Mouse (Mus musculus): ENCODE data around the gene Tbc1d30.

Tbc1d30 gene

GRCm38 (mm10) chr10:121263520-121264203 is 87.4 kb downstream of the Tbc1d30 start:
- DNase-seq, result no peak

- no peak for DNase-seq
Observed at GRCm38 (mm10) chr10:121262206-121262605, 88.9 kb downstream of the Tbc1d30 start.

- no peak for DNase-seq
Observed at GRCm38 (mm10) chr10:121261036-121261592, 90.0 kb downstream of the Tbc1d30 start.

GRCm38 (mm10) chr10:121256115-121256825 is 94.8 kb downstream of the Tbc1d30 start:
- DNase-seq, result peak; percentile 41 to 66

DNA sequence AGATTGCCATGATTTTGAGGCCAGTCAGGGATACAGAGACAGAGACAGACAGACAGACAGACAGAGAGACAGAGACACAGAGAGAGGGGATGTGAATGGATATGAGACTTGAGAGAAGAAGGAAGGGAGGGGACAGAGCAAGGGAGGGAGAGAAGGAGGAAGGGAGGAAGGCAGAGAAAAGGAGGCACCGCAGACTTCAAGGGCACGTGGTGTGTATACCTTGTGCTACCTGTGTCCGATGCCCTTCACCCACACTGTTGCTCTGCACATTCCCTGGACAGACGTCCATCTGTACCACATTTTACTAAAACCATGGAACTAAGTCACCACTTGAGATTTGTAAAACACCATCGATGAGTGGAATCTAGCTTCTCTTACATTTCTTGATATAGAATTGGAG is 95.6 kb downstream of the Tbc1d30 start:
- no peak for DNase-seq

DNA sequence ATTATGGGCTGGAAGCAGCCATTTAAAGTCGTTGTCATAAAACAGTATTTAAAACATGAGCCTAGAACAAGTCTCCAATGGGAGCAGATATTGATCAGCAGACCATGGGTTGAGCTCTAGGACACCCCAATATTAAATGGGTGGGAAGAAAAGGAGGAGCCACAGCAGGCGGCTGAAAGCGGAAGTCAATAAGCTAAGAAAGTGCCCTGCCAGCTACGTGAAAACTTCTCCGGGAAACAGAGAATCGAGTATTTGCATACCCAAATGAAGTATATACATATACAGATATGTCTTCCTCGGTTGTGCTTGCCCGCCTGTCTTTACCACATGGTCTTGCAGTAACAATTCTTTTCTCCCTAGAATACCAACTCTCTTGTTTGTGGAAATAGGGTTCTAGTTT is 96.7 kb downstream of the Tbc1d30 start:
- DNase-seq, result no peak

DNA sequence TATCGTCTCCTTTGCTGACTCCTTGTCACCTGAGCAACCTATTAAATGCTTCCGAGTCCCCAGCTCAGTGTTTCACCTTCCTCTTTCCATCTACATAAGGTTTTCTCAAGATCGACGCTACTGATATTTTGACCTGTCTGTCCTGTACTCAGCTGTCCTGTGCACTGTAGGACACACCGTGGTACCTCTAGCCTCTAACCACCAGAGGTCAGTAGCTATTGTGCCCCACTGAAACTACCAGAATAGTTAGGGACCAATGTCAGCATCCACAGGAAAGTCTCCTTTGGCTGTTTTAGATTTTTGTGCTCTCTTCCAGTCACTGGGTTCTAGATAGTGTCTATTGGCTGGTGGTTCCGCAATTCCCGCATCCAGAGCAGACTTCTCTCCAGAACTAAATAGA is 98.3 kb downstream of the Tbc1d30 start:
- no peak for DNase-seq

- no peak for DNase-seq
Observed at GRCm38 (mm10) chr10:121251191-121251590, 99.9 kb downstream of the Tbc1d30 start.

- DNase-seq, result no peak
Observed at GRCm38 (mm10) chr10:121249820-121250219, 101.3 kb downstream of the Tbc1d30 start.

DNA sequence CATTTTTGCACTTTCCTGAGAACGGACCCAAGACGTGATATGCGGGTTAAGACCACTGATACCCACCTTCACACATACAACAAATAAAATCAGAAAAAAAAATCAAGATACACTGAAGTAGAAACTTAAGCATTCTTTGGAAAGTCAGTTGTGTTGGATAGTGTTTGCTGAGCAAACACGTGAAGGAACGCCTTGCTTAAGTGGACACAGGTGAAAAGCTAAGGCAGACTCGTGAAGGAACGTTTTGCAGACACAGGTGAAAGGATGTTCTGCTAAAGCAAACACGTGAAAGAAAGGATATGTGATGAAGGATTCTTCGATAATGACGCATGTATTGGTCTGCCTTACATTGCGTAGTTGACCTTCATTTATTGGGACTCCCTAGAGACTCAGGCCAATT is 103.5 kb downstream of the Tbc1d30 start:
- DNase-seq, result no peak

DNA sequence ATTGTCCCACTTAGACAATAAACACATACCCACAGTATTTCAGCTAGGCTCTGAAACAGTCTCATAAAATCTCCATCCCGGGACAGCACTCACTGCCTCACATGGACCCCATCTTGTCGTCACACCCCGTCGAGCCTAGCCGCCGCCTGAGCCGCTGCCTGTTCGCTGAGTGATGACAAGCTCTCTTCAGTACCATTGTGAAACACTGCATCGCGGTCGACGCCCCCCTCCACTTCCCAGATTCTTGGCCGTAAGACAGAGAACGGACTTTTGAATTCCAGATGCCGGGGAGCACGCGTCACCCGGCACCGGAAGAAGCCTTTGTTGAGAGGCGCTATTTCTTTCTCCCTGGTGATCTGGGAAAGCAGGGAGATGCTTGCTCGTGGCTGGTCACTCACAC is 104.1 kb downstream of the Tbc1d30 start:
- no peak for DNase-seq

DNA sequence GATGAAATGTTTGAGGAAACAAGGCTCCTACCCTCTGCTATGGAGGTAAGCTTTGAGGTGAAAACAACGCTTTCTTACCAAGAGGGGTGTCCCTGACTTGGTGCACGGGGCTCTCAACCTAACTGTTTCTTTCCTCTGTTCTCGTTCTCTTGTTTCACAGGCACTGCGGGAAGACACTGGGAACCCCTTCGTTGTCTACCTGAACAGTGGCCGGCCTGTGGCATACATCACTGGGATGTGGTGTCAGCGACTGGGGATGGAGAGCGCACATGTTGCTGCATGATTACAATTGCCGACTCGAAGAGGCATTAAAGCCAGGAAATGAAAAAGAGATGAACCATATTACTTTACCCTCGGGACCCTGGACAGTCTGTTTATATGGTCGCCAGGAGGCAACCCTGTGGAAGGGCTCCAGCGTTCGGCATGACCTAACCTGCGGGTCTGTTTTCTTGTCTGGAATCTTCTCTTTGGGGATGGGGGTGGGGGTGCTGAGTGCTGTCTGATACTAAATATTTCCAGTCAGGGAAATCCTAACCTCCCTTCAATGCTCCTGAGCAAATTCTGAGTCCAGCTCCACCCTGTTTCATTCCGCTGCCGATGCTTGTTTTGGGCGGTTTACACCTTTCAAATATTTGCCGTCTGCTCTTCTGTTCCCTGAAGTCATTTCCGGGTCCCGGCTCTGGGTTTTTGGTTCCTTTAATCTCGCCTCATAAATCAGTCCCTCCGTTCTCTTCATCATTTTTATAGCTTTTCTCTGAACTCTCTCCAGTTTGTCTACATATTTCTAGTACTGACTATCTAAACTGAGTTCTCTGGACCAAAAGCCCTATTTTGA is 107.5 kb downstream of the Tbc1d30 start:
- no peak for DNase-seq

DNA sequence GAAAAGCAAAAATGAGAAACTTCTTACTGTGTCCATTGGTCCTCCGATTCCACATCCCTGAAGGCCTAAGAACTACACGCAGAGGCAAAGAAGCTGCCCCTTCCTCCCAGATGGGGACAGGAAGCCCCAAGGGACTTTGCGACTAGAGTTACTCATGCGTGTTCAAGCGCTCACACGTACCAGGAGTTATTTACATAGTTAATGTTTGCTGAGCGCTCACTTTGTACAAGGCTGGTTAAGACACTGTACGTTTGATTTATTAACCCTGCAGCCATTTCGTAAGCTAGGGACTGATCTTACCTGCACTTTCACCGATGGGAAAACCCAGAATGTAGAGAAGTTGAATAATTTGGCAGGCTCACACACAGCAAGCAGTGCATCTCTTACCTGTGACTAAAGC is 108.5 kb downstream of the Tbc1d30 start:
- no peak for DNase-seq

DNA sequence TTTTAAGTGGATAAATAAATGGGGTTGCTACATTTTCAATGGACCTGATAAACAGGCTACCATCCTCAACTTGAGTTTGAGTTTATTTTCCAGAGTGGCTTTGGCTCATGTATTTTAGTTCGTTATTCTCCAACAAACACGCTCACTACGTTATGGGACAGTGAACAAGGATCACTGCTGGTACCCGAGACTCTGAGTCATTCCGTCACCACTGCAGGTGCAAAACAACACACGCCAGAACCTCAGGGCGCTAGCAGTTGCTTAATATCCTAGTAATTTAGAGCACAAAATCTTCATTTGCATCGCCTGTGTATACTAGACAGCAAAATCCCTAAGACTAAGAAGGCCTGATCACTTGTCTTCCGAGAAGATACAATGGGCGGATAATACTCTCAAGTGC is 112.0 kb downstream of the Tbc1d30 start:
- DNase-seq, result no peak

GRCm38 (mm10) chr10:121238551-121238950 is 112.5 kb downstream of the Tbc1d30 start:
- DNase-seq, result no peak

GRCm38 (mm10) chr10:121237377-121237776 is 113.7 kb downstream of the Tbc1d30 start:
- no peak for DNase-seq

GRCm38 (mm10) chr10:121235167-121235824 is 115.8 kb downstream of the Tbc1d30 start:
- no peak for DNase-seq

GRCm38 (mm10) chr10:121234476-121234875 is 116.6 kb downstream of the Tbc1d30 start:
- DNase-seq, result no peak

- no peak for DNase-seq
Observed at GRCm38 (mm10) chr10:121228422-121228953, 122.6 kb downstream of the Tbc1d30 start.

DNA sequence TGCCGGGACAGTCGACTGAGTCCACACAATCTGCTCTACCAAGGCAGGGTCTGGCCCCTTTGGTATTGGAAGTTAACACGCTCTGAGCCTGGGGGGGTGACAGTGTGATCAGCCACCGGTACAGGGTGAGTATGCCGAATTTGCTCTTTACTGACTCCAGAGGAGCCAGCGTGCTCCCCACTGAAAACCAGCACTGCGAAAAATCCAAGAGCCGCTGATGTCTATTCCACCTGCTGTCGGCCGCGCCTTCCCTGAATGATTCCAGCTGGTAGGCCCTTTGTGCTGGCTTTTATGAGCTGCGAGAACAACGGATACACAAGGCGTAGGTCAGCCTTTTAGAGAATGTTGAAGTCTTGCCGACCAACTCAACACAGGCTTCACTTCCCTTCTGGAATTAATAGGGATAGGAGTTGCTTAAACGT is 123.1 kb downstream of the Tbc1d30 start:
- DNase-seq, result no peak

DNA sequence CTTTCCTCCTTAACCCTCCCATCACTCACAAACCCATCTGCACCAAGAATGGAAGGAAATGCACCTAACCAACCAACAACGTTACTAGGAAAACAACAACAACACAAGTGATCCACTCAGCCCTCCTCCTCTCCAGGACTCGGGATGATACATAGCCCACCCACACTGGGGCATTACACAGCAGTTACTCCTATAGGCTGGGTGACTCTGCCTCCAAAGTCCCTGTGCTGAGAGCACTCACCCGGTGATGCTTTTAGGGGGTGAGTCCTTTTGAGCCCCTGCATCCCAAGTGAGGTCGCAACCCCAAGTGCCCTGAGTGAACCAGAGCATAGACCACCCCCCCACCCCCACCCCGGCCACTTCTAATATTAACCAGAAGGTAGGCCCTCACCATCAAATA is 123.7 kb downstream of the Tbc1d30 start:
- no peak for DNase-seq

DNA sequence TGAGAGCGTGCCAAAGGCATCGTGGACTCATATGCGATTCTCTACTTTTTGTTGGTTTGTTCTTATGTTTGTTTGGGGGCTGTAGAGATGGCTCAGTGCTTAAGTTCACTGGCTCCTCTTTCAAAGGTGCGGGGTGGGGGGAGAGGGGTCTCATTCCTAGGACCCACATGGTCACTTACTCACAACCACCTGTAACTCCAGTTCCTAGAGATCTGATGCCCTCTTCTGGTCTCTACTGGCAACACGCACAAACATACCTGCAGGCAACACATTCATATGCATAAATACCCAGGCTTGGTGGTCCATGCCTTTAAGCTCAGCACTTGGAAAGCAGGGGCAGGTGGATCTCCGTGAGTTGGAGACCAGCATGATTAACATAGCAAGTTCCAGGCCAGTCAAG is 125.4 kb downstream of the Tbc1d30 start:
- DNase-seq, result no peak

DNA sequence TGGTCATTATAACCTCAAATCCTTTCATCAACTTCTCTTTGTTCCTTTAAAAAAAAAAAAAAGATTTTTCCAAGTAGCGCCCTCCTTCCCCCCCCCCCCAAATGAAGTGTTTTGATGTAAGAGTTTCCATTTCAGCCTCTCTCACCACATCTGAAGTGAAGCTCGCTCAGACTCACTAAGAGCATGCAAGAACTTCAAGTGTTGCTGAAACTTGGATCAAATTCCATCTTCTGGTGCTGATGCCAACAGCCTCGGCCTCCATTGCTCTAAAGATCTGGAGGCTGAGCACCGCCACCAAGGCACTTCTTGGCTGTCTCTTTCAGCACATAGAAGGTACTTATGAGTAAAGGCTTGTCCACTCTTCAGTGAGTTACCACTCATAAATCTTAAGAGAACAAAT is 128.2 kb downstream of the Tbc1d30 start:
- DNase-seq, result no peak
